Mouse (Mus musculus) liver, adult 2 months (tissue): Measurements from ENCODE around the gene Usp7. TPM values are rescaled to one million over a fixed set of nuclear protein-coding genes. Genes with fewer than 3 reads are reported as not detected.

Experiments used
- DNase-seq: peaks from one replicate; pipeline ENCODE4 v3.0.0-alpha.2; 2011; ENCODE audit warnings: low read depth, low spot score; ENCODE audit errors: extremely low read depth
- H3K27ac ChIP-seq: fragments of 200-500 bp; replicated peaks from 2 replicates; pipeline ENCODE4 v1.5.1; 2012; ENCODE audit warnings: low read depth, mild to moderate bottlenecking, control low read depth, inconsistent platforms, low read length; ENCODE audit not compliant: insufficient read depth
- H3K27me3 ChIP-seq: fragments of 200-500 bp; 2 replicates; pipeline ENCODE4 v1.6.1; 2012; ENCODE audit warnings: mild to moderate bottlenecking, moderate library complexity, low read length, inconsistent platforms; ENCODE audit not compliant: control insufficient read depth, insufficient read depth
- H3K36me3 ChIP-seq: fragments of 200-500 bp; 2 replicates; pipeline ENCODE4 v1.6.1; 2012; ENCODE audit warnings: low read length, inconsistent platforms; ENCODE audit not compliant: control insufficient read depth, insufficient read depth
- H3K4me1 ChIP-seq: fragments of 200-500 bp; 2 replicates; pipeline ENCODE4 v1.6.1; 2011; ENCODE audit warnings: low read length; ENCODE audit not compliant: control insufficient read depth, insufficient read depth
- H3K4me3 ChIP-seq: fragments of 200-500 bp; 2 replicates; pipeline ENCODE4 v1.5.1; 2011; ENCODE audit warnings: low read depth, mild to moderate bottlenecking, control low read depth, low read length, moderate library complexity; ENCODE audit not compliant: insufficient read depth
- H3K79me2 ChIP-seq: fragments of 200-500 bp; 2 replicates; pipeline ENCODE4 v1.6.1; 2012; ENCODE audit warnings: inconsistent platforms, mild to moderate bottlenecking, low read length, moderate library complexity; ENCODE audit not compliant: control insufficient read depth, insufficient read depth
- H3K9ac ChIP-seq: fragments of 200-500 bp; 2 replicates; pipeline ENCODE4 v1.6.1; 2012; ENCODE audit warnings: low read depth, mild to moderate bottlenecking, control low read depth, inconsistent platforms, low read length
- CTCF ChIP-seq: fragments of 200-500 bp; IDR thresholded peaks from 2 replicates; pipeline ENCODE4 v1.5.1; 2011; ENCODE audit warnings: low read depth, low read length, control low read depth
- POLR2A ChIP-seq: fragments of 200-500 bp; IDR thresholded peaks from 2 replicates; pipeline ENCODE4 v1.6.1; 2011; ENCODE audit warnings: low read length, control low read depth; ENCODE audit not compliant: insufficient read depth; ENCODE audit errors: extremely low read depth
- WGBS: fragments of 180-500 bp; shearing (Covaris S2); methylation state at CpG from one replicate; pipeline ENCODE4 v1.1.7; 2018; 5-methylcytosine and 5-hydroxymethylcytosine counted together
- polyA plus RNA-seq: library from polyadenylated mRNA; depleted of rRNA; stranded (reverse); fragments of >200 nt; gene quantifications from 2 replicates; pipeline ENCODE4 v1.2.3, GENCODE M21; 2012; rRNA removed
- total RNA-seq: library from RNA; depleted of rRNA; stranded (reverse); fragments of >200 nt; gene quantifications from 2 replicates; pipeline ENCODE4 v1.2.3, GENCODE M21; 2014; rRNA removed

Gene Usp7
- total RNA-seq (41.5 and 50.0 TPM in 2 replicates), polyA plus RNA-seq (10.6 and 12.5 TPM in 2 replicates)

DNA sequence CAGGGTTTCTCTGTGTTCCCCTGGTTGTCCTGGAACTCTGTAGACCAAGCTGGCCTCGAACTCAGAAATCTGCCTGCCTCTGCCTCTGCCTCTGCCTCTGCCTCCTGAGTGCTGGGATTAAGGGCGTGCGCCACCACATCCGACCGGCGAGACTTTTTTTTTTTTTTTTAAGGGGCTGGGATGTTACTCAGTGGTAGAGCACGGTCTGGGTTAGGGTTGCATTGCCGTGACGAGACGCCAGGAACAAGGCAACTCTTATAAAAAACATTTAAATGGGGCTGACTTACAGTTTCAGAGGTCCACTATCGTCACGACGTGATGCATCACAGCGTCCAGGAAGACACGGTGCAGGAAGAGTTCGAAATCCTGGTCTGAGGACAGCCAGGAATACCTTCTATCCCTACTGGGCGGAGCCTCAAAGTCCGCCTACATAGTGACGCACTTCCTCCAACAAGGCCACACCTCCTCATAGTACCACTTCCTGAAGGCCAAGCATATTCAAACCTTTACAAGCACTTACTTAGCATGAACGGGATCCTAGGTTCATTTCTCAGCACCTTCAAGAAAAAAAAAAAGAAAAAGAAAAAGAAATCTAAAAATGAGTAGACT is at the start of gene Usp7:
Usp7 (minus strand) TSS at position 360 of the 609 bp plus-strand sequence.
- no peaks in the 10 kb centered on the region for H3K79me2 ChIP-seq

GRCm38 (mm10) chr16:8840557-8840956 is 48.4 kb upstream of the Usp7 start:
- no peak overlapping the region for H3K9ac ChIP-seq
- peaks cover 59% of the 10 kb centered on the region for H3K36me3 ChIP-seq
- DNase-seq, result no peak
- H3K79me2 ChIP-seq, result peaks cover 30% of the 10 kb centered on the region
- no peak overlapping the region for H3K4me3 ChIP-seq
- H3K4me1 ChIP-seq, result peaks cover 22% of the 10 kb centered on the region
- no peak overlapping the region for H3K27ac ChIP-seq
- 73% methylated on average over 3 of the region's 3 CpGs for whole genome bisulfite sequencing
- H3K27me3 ChIP-seq, result no peaks in the 10 kb centered on the region
- no peak for TF ChIP-seq CTCF
- TF ChIP-seq POLR2A, result no peak

More for the DNA sequence above, at the start of gene Usp7:
- no peaks in the 10 kb centered on the region for H3K4me1 ChIP-seq
- 95% methylated on average over 20 of the region's 20 CpGs for WGBS
- TF ChIP-seq CTCF (no peak), POLR2A (no peak)
- DNase-seq, result no peak
- no peak within 1 kb of the TSS for H3K4me3 ChIP-seq
- no peak within 1 kb of the TSS for H3K9ac ChIP-seq
- no peaks in the 10 kb centered on the region for H3K36me3 ChIP-seq
- H3K27me3 ChIP-seq, result no peaks in the 10 kb centered on the region
- no peak within 1 kb of the TSS for H3K27ac ChIP-seq

DNA sequence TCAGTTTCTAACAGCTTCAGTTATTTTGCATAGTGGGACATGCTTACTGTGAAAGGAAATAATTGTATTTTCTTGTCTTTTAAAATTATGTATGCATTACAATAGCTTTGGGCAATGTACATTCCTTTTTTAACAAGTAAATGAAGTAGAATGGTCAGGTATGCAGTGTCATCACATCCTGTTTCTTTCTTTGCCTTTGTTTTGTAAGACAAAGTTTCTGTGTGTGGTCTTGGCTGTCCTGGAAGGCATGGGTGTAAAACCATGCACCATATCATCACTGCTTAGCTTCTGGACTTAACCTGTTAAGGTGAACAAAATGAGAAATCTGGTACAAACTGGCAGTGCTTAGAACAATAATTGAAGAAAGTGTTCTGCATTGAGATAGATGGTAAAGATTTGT is 46.8 kb upstream of the Usp7 start:
- H3K9ac ChIP-seq, result no peak overlapping the region
- H3K27ac ChIP-seq, result no peak overlapping the region
- H3K4me3 ChIP-seq, result no peak overlapping the region
- no peak for DNase-seq
- no peak for TF ChIP-seq CTCF
- H3K27me3 ChIP-seq, result no peaks in the 10 kb centered on the region
- H3K79me2 ChIP-seq, result peaks cover 33% of the 10 kb centered on the region
- peaks cover 26% of the 10 kb centered on the region for H3K4me1 ChIP-seq
- peaks cover 61% of the 10 kb centered on the region for H3K36me3 ChIP-seq

DNA sequence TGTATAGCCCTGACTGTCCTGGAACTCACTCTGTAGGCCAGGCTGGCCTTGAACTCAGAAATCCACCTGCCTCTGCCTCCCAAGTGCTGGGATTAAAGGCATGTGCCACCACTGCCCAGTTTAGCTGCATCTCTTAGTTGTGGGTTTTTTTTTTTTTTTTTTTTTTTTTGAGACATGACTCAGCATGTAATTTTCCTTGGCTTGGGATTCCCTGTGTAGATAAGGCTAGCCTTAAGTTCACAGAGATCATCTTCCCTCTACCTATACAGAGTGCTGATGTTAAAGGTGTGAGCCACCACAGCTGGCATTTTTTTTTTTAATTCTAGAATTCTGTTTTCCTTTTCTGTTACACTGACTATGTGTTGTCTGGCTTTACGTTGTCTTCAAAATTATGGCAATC is 45.5 kb upstream of the Usp7 start:
- TF ChIP-seq CTCF (no peak), POLR2A (no peak)
- no peak for DNase-seq
- Histone ChIP-seq H3K9ac (no peak overlapping the region), H3K4me1 (peaks cover 21% of the 10 kb centered on the region), H3K27ac (no peak overlapping the region), H3K79me2 (peaks cover 29% of the 10 kb centered on the region), H3K27me3 (no peaks in the 10 kb centered on the region), H3K4me3 (no peak overlapping the region), H3K36me3 (peaks cover 58% of the 10 kb centered on the region)
- 81% methylated on average over 1 of the region's 1 CpGs for WGBS

- no peak overlapping the region for H3K4me3 ChIP-seq
- no peak for DNase-seq
- H3K27ac ChIP-seq, result no peak overlapping the region
- TF ChIP-seq CTCF, result no peak
- TF ChIP-seq POLR2A, result no peak
- peaks cover 58% of the 10 kb centered on the region for H3K36me3 ChIP-seq
- H3K27me3 ChIP-seq, result no peaks in the 10 kb centered on the region
- 78% methylated on average over 1 of the region's 1 CpGs for WGBS
- H3K79me2 ChIP-seq, result peaks cover 26% of the 10 kb centered on the region
- H3K9ac ChIP-seq, result no peak overlapping the region
- peaks cover 23% of the 10 kb centered on the region for H3K4me1 ChIP-seq
These were observed 44.8 kb upstream of the Usp7 start for GRCm38 (mm10) chr16:8836876-8837275.

DNA sequence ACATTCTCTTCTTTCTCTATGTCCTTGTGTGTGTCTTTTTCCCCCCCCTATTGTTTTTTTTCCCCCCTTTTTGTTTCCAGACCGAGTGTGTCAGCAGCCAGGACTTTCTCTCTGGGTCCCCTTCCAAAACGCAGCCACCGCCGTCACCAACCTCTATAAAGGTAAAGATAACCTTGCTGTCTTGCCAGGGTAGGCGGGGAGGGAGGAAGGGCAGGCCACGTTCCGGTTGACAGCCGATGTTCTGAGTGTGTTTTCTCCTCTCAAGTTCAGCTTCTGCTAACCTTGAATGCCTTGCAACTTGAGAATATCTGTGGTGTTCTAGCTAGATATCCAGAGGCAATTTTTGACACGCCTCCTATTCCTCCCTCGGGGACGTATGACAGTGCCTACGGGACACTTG is 39.1 kb upstream of the Usp7 start:
- peak overlapping the region; percentile 98 for H3K27ac ChIP-seq
- no peak for DNase-seq
- H3K9ac ChIP-seq, result peak overlapping the region; percentile 97
- peak overlapping the region; percentile 91 for H3K4me3 ChIP-seq
- H3K27me3 ChIP-seq, result no peaks in the 10 kb centered on the region
- peaks cover 14% of the 10 kb centered on the region for H3K4me1 ChIP-seq
- TF ChIP-seq POLR2A, result no peak
- TF ChIP-seq CTCF, result no peak
- WGBS, result 3% methylated on average over 12 of the region's 12 CpGs
- peaks cover 26% of the 10 kb centered on the region; the same call in 1 of the 2 replicates for H3K36me3 ChIP-seq
- peaks cover 22% of the 10 kb centered on the region for H3K79me2 ChIP-seq
